Mouse (Mus musculus): ENCODE data around the gene Ift43.
A peak's percentile ranks its signal among the peaks of the same experiment; 100 is the strongest.

Ift43 gene

GRCm38 (mm10) chr12:86132799-86133198 is 50.5 kb downstream of the Ift43 start:
- DNase-seq = peak; percentile 85 to 96

GRCm38 (mm10) chr12:86135691-86136090 is 53.4 kb downstream of the Ift43 start:
- DNase-seq = no peak

GRCm38 (mm10) chr12:86138696-86139095 is 56.4 kb downstream of the Ift43 start:
- no peak for DNase-seq

- DNase-seq = no peak
These were observed 60.0 kb downstream of the Ift43 start for GRCm38 (mm10) chr12:86142389-86142788.

- DNase-seq = no peak
These were observed 63.9 kb downstream of the Ift43 start for GRCm38 (mm10) chr12:86146246-86146645.

GRCm38 (mm10) chr12:86148271-86148670 is 65.9 kb downstream of the Ift43 start:
- DNase-seq = no peak

GRCm38 (mm10) chr12:86149087-86149486 is 66.7 kb downstream of the Ift43 start:
- DNase-seq = no peak

GRCm38 (mm10) chr12:86151941-86152340 is 69.6 kb downstream of the Ift43 start:
- DNase-seq = no peak

- no peak for DNase-seq
These were observed 71.0 kb downstream of the Ift43 start for GRCm38 (mm10) chr12:86153213-86153957.

- DNase-seq = no peak
These were observed 72.8 kb downstream of the Ift43 start for GRCm38 (mm10) chr12:86155176-86155575.

- DNase-seq = no peak
These were observed 74.8 kb downstream of the Ift43 start for GRCm38 (mm10) chr12:86157166-86157565.

- DNase-seq = peak; percentile 46 to 66
These were observed 75.6 kb downstream of the Ift43 start for GRCm38 (mm10) chr12:86157894-86158444.

- peak; percentile 96 to 98 for DNase-seq
These were observed 76.5 kb downstream of the Ift43 start for GRCm38 (mm10) chr12:86158689-86159483.

GRCm38 (mm10) chr12:86161436-86161835 is 79.1 kb downstream of the Ift43 start:
- DNase-seq = peak in 1 of 2 experiments; percentile 52

- DNase-seq = no peak
These were observed 79.6 kb downstream of the Ift43 start for GRCm38 (mm10) chr12:86161942-86162341.

- DNase-seq = no peak
These were observed 80.8 kb downstream of the Ift43 start for GRCm38 (mm10) chr12:86162890-86163816.

- DNase-seq = no peak
These were observed 83.9 kb downstream of the Ift43 start for GRCm38 (mm10) chr12:86166244-86166643.

- DNase-seq = peak; percentile 80 to 84
These were observed 84.7 kb downstream of the Ift43 start for GRCm38 (mm10) chr12:86167075-86167474.

GRCm38 (mm10) chr12:86168712-86169111 is 86.4 kb downstream of the Ift43 start:
- no peak for DNase-seq

- DNase-seq = no peak
These were observed 86.9 kb downstream of the Ift43 start for GRCm38 (mm10) chr12:86169195-86169594.

GRCm38 (mm10) chr12:86173314-86173713 is 91.0 kb downstream of the Ift43 start:
- DNase-seq = no peak

- DNase-seq = no peak
These were observed 92.0 kb downstream of the Ift43 start for GRCm38 (mm10) chr12:86174369-86174768.

All from cerebellum, postnatal 10 days (tissue).